Mouse (Mus musculus) embryonic stem cell, embryonic (primary cell): Measurements from ENCODE around the gene Dcst1.

Experiments
- CTCF ChIA-PET, 4 experiments: fragments of 300-600 bp in 2 of 4; fragments of 350-600 bp in 2 of 4; sonication (Branson Sonifier 250); formaldehyde crosslinking; loops; one replicate each; lab custom pipeline; 2022; ENCODE audit warnings: inconsistent platforms in 2 of 4; lab: Charles Lee
- POLR2A ChIA-PET, 4 experiments: fragments of 300-600 bp in 2 of 4; fragments of 350-600 bp in 2 of 4; sonication (Branson Sonifier 250); formaldehyde crosslinking; loops; one replicate each; lab custom pipeline; 2022; ENCODE audit warnings: antibody characterized with exemption in 4 of 4, inconsistent platforms in 1 of 4; lab: Charles Lee

Dcst1 gene

DNA sequence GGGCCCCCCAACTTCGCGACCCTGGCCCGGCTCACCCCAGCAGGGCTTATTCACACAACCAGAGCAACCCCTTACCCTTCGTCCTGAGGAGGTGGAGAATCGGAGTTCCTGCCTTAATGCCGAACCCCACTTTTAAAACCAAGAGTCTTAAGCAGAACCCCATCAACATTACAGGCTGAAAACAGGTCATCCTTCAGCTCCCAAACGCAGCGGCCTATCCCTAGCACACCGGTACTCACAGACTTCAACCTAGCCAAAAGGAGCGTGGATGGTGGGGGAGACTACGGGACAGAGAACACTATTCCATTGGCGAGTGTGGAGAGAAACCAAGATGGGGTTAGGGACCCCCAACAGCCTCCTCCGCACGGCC is 42.9 kb downstream of the Dcst1 start:
- ChIA-PET POLR2A (interaction anchor here (0.6 to 3.9 kb wide), 43 partner anchors 9 to 781 kb away, joined by 3 to 48 read pairs (median 4); partner anchors contain the start of genes Efna4 (in 3 of the 4), Adam15 (in 2 of the 4), Cks1b (in 2 of the 4) and Efna1 (in 2 of the 4)), CTCF (interaction anchor here in 3 of 4 experiments (0.6 to 1.7 kb wide), 17 partner anchors 14 to 1002 kb away, joined by 3 to 9 read pairs (median 4); partner anchors contain the start of genes Efna4 (in 2 of the 3) and Hcn3 (in 1 of the 3))

DNA sequence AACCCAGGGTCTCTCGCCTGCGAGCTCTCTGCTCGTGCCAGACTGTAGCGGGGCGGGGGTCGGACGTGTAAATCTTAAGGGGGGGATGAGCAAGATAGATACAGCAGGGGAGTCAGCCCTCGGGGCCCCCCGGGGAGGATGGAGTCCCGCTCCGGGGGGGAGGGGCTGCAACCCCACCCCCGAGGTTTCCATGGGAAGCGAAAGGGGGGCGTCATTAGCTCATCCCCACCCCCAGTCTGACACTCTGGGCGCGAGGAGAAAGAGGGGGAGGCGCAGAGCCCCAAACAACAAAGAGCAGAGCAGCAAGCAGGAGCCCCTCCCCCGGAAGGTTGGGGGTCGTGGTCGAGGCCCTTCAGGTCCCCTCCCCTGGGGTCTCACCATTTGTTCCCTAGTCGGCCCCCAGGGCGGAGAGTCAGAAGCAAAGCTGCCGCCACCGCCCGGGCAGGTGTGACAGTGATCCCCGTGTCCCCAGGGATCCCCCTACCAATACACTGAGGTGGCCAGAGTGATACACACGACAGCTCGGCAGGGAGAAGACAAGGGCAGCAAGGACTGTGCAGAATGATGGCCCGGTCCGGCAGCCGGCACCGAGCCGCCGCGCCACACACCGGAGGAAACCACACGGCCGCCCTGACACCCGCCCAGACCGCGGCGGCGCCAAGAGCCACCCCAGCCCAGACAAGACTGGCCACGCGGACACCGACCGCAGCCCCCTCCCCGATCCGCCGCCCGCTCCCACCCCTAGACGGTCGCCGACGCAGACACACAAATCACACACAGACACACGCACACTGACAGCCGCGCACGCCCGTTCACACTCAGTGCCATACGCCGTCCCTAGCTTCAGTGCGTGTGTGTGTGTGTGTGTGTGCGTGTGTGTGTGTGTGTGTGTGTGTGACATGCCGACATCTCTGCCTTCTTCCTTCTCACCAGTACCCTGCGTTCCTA is 43.6 kb downstream of the Dcst1 start:
- CTCF ChIA-PET: interaction anchor here in 3 of 4 experiments (0.6 to 1.8 kb wide), 23 partner anchors 9 to 1002 kb away, joined by 3 to 12 read pairs (median 3); partner anchors contain the start of genes Efna4 (in 2 of the 3) and Hcn3 (in 1 of the 3)

DNA sequence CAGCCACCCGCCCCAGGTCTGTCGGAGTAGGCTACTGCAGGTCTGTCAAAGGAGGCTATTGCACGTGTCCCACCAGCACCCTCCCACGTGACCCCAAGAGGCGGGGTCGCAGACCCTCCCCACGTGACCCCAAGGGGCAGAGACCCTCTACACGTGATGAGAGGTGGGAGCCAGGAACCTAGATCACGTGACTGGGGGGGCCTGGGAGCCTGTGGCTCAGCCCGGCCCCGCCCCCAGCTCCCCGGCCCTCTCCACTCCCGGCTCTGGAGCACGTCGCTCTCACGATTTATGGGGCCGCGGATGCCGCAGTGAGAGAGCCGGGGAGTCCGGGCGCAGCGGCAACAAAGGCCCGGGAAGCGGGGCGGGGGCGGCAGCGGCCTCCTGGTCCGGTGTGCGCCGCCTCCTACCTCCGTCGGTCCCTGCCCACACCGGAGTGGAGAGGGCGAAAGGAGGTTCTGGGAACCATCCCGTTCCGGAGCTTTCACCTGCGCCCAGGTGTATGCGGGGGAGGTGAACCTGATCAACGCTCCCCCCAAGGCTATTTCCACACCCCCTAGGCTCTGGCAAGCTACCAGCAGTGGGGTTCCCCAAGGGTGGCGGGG is 44.4 kb downstream of the Dcst1 start:
- CTCF ChIA-PET: interaction anchor here in 2 of 4 experiments (0.6 to 1.8 kb wide), 16 partner anchors 10 to 414 kb away, joined by 3 to 12 read pairs (median 3); partner anchors contain the start of gene Efna4 (in 1 of the 2)
- POLR2A ChIA-PET: interaction anchor here in 3 of 4 experiments (0.7 to 3.9 kb wide), 21 partner anchors 8 to 465 kb away, joined by 3 to 48 read pairs (median 4); partner anchors contain the start of genes Efna4 (in 2 of the 3), Adam15 (in 1 of the 3), Efna1 (in 1 of the 3) and Pbxip1 (in 1 of the 3)

More for the DNA sequence above, 43.6 kb downstream of the Dcst1 start:
- POLR2A ChIA-PET: interaction anchor here in 3 of 4 experiments (0.6 to 3.9 kb wide), 35 partner anchors 7 to 464 kb away, joined by 3 to 48 read pairs (median 4); partner anchors contain the start of genes Efna4 (in 2 of the 3), Adam15 (in 1 of the 3), Cks1b (in 1 of the 3) and Efna1 (in 1 of the 3)

DNA sequence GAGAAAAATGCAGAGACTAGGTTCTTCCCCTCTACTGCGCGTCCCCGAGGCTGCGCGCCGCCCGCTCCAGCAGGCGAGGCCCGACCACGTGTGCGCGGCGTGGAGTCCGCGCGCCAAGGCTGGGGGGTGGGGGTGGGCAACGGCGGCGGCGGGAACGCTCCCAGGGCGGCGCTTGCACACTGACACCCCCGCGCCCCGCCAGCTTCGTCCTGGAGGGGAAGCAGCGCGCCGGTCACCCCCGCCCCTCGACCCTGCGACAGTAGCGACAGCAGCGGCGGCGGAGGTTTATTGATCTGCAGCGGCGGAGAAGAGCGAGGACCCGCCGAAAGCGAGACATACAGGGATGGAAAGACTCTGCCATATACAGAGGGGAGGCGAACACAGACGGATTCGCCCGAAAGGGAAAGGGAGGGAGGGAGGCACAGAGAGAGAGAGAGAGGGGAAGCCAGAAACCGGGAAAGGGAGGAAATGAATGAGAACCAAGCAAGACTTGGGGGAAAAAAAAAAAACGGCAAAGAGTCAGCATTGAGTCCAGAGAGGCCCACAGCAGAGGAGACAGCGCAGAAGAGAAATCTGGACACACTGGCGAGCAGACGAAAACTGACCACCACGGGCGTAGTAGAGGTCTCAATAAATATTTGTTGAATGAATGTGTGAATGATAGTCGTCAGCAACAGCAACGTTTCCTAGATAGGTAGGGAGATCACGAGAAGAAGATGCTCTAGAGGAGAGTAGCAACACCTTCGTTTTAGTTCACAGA is 45.3 kb downstream of the Dcst1 start:
- ChIA-PET POLR2A (interaction anchor here in 3 of 4 experiments (0.7 to 3.9 kb wide), 18 partner anchors 9 to 669 kb away, joined by 3 to 48 read pairs (median 4); partner anchors contain the start of gene Efna4 (in 2 of the 3)), CTCF (interaction anchor here in 2 of 4 experiments (0.9 to 3.6 kb wide), 7 partner anchors 11 to 34 kb away, joined by 3 to 20 read pairs (median 3); partner anchors contain the start of gene Efna4 (in 1 of the 2))

DNA sequence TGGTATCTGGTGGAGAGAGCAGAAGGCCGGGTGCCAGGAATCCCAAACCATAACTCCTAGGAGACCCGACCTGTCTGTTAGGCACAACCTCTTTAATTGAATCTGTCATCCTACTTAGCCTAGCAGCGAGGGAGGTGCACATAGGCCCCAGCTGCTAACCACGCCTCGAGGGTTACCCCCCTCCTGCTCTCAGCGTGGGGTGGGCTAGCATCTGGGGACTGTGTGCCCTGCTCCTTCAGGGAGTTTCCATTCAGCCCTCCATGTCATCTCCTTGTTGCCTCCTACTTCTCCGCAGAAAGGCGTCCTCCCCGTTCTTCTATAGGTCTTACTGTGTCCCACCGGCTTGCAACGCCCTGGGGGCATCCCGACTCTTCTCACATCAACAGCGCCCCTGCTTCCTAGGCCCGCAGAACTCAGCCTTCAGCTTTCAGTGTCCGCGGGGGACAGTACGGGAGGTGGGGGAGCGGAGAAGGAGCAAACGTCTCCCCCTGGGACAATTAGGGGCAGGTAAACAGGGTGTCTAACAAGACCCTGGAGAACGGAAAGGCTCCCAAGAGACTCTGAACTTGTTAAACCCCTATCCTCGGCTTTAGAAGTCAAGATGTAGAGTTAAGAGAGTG is 46.0 kb downstream of the Dcst1 start:
- CTCF ChIA-PET: interaction anchor here (0.6 to 3.6 kb wide), 16 partner anchors 11 to 165 kb away, joined by 3 to 20 read pairs (median 4); partner anchors contain the start of genes Efna4 (in 1 of the 4), Pmvk (in 1 of the 4), Trim46 (in 1 of the 4) and Zbtb7b (in 1 of the 4)
- POLR2A ChIA-PET: interaction anchor here in 3 of 4 experiments (0.6 to 3.4 kb wide), 15 partner anchors 10 to 668 kb away, joined by 3 to 21 read pairs (median 4); partner anchors contain the start of gene Hcn3 (in 1 of the 3)

DNA sequence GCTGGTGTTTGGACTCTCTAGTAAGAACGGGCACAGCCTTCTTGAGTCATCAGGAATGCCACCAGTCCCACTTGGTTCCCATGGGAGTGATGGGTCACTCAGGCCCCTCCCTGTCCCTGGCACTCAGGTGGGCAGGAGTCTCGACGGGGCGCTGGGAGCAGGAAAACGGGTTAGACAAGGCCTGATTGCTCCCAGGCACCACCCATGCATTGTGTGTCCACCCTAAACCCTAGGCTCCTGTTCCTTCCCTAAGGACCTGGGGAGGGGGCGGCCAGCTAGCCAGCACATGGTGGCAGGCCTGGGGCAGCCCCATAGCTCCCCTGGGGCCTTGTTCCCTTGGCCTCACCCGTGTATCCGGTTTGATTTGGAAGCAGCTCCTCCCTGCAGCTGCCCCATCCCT is 46.7 kb downstream of the Dcst1 start:
- CTCF ChIA-PET: interaction anchor here (0.5 to 3.6 kb wide), 11 partner anchors 10 to 166 kb away, joined by 3 to 20 read pairs (median 4); partner anchors contain the start of genes Efna4 (in 1 of the 4) and Zbtb7b (in 1 of the 4)

DNA sequence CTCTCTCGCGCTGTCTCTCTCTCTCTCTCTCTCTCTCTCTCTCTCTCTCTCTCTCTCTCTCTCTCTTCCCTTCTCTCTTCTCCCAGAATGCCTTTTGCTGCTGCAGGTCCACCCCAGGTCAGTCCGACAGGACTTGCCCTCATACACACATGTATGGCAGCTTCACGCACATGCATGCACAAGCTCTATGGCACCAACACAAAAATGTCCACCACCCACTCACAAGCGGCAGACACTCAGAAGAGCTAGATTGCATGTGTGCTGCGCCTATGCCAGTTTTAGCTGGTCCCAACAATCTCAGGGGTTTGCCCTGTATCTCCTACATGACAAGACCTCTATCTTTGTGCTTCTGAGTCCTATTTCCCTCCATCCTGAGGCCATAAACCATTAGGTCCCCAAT is 47.8 kb downstream of the Dcst1 start:
- ChIA-PET CTCF (interaction anchor here (0.5 to 3.6 kb wide), 69 partner anchors 9 to 1190 kb away, joined by 3 to 61 read pairs (median 5); partner anchors contain the start of genes Adam15 (in 3 of the 4), Efna4 (in 2 of the 4), Krtcap2 (in 2 of the 4) and Cks1b (in 1 of the 4)), POLR2A (interaction anchor here in 3 of 4 experiments (0.6 to 3.4 kb wide), 30 partner anchors 9 to 1056 kb away, joined by 3 to 21 read pairs (median 3); partner anchors contain the start of genes Efna4 (in 1 of the 3), Flad1 (in 1 of the 3) and Pygo2 (in 1 of the 3))

More for the DNA sequence above, 46.7 kb downstream of the Dcst1 start:
- POLR2A ChIA-PET: interaction anchor here in 3 of 4 experiments (0.7 to 3.4 kb wide), 12 partner anchors 10 to 158 kb away, joined by 3 to 21 read pairs (median 4); partner anchors contain the start of gene Hcn3 (in 1 of the 3)

DNA sequence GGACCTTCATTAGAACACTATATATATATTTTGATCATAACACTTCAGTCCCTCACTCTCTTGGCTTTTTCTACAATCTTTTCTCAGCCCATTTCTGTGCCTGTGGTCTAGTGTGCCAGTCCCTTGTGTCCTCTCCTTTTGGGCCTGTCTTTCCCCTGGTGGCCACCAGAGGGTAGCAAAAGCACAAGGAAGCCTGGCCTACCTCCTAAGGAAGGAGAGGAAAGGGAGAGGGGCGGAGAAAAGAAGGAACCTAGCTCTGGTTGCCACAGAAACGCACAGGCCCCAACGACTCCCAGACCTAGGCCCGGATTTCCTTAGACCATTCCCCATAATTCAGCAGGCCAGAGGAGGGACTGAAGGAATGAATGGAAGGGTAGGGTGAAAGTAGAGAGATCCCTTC is 48.2 kb downstream of the Dcst1 start:
- ChIA-PET POLR2A (interaction anchor here in 3 of 4 experiments (0.6 to 3.4 kb wide), 31 partner anchors 8 to 1056 kb away, joined by 3 to 21 read pairs (median 3); partner anchors contain the start of genes Efna4 (in 1 of the 3), Flad1 (in 1 of the 3), Pygo2 (in 1 of the 3) and Scamp3 (in 1 of the 3)), CTCF (interaction anchor here (0.5 to 3.6 kb wide), 71 partner anchors 8 to 1191 kb away, joined by 3 to 61 read pairs (median 5); partner anchors contain the start of genes Adam15 (in 3 of the 4), Efna4 (in 2 of the 4), Krtcap2 (in 2 of the 4) and Cks1b (in 1 of the 4))

DNA sequence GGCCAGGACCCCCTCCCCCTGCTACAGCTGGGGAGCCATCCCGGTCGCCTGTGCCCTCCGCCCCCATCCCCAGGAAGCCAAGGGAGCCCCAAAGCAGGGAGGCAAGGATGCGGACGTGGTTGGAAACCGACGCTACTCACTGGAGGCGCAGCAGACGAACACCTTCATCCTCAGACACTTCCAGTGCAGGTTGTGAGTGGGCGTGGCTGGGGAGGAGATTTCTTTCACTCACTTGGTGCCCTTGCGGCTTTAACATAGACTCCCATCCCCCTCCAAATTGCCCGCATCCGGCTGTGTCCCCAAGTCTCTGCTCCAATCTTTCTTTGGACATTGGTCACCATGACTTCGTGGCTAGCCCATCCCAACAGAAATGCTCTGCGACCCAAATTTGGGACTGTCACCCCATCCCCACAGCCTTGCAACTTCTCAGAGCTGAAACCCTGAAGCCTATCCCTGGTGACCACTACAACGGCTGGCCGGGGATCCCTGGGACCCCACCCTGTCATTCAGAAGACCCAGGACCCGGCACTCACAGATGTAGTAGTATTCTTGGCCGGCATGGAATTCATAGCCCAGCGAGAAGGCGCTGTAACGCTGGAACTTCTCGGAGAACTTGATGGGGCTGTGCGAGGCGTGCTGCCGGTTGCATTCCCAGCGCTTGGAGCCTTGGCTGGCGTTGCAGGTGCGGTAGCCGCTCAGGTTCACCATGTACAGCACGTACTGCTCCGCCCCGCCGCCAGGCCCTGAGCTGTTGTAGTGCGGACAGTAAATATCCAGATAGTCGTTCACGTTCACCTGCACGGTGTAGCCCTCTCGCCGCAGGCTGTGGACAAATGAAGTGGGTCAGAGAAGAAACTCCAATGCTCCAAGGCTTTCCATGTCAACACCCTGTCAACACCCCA is 48.9 kb downstream of the Dcst1 start:
- ChIA-PET POLR2A (interaction anchor here in 3 of 4 experiments (0.6 to 3.4 kb wide), 30 partner anchors 8 to 1055 kb away, joined by 3 to 21 read pairs (median 3); partner anchors contain the start of genes Efna4 (in 1 of the 3), Flad1 (in 1 of the 3), Pygo2 (in 1 of the 3) and Scamp3 (in 1 of the 3)), CTCF (interaction anchor here (0.6 to 3.6 kb wide), 56 partner anchors 8 to 196 kb away, joined by 3 to 61 read pairs (median 5); partner anchors contain the start of genes Adam15 (in 2 of the 4), Efna4 (in 2 of the 4), Krtcap2 (in 2 of the 4) and Cks1b (in 1 of the 4))

DNA sequence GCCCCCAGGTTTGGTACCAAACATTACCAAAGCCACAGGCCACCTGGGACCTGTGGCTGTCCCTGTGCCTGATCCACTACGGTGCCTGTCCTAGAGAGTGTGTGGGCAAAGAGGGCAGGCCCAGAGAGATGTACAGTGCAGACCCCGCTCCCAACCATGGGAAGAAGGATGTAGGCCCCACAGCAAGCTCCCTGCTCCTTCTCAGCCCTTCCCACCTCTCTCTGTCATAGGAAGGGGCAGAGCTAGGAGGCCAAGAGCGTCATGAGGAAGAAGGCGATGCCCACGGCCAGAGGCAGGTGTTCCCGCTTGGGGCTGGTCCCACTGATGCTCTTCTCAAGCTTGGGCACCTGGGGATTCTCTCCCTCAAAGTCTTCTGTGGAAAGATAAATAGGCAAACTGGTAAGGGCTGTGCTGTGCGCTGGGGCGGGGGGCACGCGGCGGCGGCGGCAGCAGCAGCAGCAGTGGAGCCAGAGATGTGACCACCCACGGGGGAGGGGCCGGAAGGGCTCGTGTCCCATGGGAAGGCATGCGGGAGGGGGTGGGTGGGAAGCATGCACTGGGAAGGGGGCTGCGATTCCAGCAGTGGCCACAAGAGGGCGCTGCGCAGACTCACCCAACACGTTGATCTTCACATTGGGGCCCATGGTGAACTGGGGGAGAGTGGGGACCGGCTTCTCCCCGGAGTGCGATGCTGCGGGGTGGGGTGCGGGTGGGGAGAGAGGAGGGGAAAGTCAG is 49.7 kb downstream of the Dcst1 start:
- POLR2A ChIA-PET: interaction anchor here in 2 of 4 experiments (0.5 to 1.6 kb wide), 7 partner anchors 13 to 264 kb away, joined by 3 to 5 read pairs (median 3); partner anchors contain the start of gene Scamp3 (in 1 of the 2)
- CTCF ChIA-PET: interaction anchor here (0.5 to 3.2 kb wide), 19 partner anchors 10 to 803 kb away, joined by 3 to 61 read pairs (median 4); partner anchors contain the start of genes Adam15 (in 1 of the 4), Efna4 (in 1 of the 4), Krtcap2 (in 1 of the 4) and Pbxip1 (in 1 of the 4)

DNA sequence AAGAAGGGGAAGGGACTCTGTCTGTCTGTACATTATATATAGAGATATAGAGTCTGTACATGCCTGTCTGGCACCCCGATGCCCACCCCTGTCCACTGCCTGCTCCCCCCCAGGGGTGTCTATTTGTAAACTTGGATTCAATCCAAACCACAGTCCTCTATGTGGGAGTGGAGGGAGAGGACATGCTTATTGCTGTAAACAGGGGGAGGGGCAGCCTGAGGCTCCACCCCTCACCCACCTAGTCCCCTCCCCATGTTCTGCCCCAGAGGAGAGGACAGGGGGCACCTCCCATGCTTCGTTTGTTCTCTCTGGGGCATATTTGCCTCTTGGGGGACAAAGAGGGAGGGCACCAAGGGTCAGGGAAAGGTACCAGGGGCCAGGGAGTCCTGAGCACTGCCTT is 50.3 kb downstream of the Dcst1 start:
- POLR2A ChIA-PET: interaction anchor here in 2 of 4 experiments (0.5 to 1.6 kb wide), 5 partner anchors 12 to 188 kb away, joined by 3 to 5 read pairs (median 3); no protein-coding TSS in a partner anchor
- CTCF ChIA-PET: interaction anchor here (0.5 to 3.2 kb wide), 16 partner anchors 9 to 802 kb away, joined by 3 to 61 read pairs (median 4); partner anchors contain the start of genes Adam15 (in 1 of the 4), Efna4 (in 1 of the 4), Krtcap2 (in 1 of the 4) and Pbxip1 (in 1 of the 4)

DNA sequence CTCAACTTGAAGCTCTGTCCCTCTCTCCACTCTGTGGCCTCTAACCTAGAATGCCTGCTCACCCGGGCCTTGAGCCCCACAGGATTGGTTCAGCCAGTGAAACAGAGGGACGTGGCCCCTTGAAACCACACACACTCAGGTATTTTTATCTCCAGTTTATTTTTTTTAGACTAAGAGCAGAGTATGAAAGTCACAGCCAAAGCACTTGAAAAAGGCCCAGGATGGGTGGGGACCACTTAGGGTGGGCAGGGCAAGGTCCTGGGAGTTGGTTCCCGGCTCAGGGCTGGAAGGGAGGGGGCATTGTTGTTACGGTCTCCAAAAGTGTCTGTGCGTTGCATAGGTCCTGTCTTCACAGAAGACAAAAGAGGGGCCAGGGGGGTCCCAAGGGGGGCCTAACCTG is 50.7 kb downstream of the Dcst1 start:
- CTCF ChIA-PET: no interaction called here
- POLR2A ChIA-PET: interaction anchor here in 1 of 4 experiments (0.6 kb wide), 1 partner anchor 12 kb away, joined by 3 read pairs; no protein-coding TSS in a partner anchor

DNA sequence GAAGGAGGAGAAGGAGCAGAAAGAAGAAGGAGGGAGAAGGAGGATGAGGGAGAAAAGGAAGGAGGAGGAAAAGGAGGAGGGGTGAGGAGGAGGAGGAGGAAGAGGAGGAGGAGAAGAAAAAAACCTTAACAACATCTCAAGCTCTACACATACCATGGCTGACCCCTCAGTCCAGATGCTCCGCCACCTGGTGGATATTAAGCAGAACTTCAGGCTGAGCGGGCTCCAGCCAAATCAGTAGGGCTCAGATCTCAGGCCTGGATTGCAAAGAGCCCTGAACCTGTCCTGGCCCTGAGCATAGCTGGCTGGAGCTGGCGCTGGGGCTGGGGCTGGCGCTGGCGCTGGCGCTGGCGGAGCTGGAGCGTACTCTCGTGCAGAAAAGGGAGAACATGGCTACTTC is 57.0 kb downstream of the Dcst1 start:
- POLR2A ChIA-PET: interaction anchor here in 3 of 4 experiments (0.8 to 1.8 kb wide), 22 partner anchors 9 to 271 kb away, joined by 3 to 9 read pairs (median 5); partner anchors contain the start of genes Efna3 (in 3 of the 3), Efna1 (in 2 of the 3), Cks1b (in 1 of the 3) and Krtcap2 (in 1 of the 3)
- CTCF ChIA-PET: interaction anchor here (0.5 to 1.8 kb wide), 70 partner anchors 8 to 656 kb away, joined by 3 to 31 read pairs (median 4); partner anchors contain the start of genes Efna3 (in 3 of the 4), Efna4 (in 2 of the 4), Krtcap2 (in 2 of the 4) and Trim46 (in 2 of the 4)
